8 mouse cellular contexts compared by ENCODE assay signal in the genomic region with DNA sequence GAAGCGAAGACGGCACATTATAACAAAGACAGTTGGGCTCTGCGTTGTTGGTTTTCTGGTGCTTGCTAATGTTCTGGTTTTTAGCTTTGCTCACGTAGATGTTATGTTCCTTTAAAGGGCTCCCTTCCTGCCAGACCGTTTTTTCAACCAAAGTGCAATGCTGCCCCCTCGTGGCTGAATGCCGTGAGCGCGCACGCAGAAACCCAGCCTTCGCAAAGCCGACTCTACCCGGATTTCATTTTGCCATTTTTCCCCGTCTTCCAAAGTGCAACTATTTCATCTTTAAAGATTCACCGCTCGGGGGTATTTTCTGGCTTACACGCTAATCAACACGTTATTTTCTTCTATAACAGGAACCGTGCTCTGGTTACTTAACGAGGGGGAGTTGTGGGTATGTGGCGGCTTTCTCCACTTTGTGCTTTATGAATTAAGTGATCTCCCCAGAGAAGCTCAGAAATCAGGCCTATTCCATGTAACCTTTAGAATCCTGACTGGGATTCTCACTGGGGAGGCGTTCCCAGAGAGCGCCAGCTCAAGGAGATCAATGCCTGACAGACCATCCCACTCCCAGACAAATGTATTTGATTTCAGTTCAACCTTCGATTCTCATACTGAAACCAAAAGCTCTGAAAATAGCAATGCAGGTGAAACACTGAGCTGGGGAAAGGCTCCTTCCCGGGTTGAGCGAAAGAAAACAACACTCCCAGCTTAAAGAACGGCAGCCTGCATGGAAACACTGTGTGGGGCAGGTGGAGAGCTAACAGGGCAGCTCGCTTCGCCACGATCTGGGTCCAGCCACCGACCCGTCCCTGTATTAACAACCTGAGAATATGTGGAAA.
DNase-seq lines count a peak whose midpoint lies in the region; TF ChIP-seq lines count a peak whose summit lies in the region.

No protein-coding gene starts in this region.

- peak overlapping the region; percentile 83 for H3K27ac ChIP-seq in left cerebral cortex, adult 2 months
- H3K27ac ChIP-seq in macrophage: no peak overlapping the region

- peak overlapping the region; percentile 39 for H3K4me3 ChIP-seq in left cerebral cortex, adult 2 months
- peak overlapping the region; percentile 16 for H3K4me3 ChIP-seq in macrophage (ENCODE audit: inconsistent target)

- WGBS in macrophage (ENCODE audit: missing documents): 9% methylated on average over 32 of the region's 32 CpGs

- peak; percentile 97 for TF ChIP-seq CTCF in left cerebral cortex, adult 2 months (IDR thresholded peaks at IDR 0.05)

- peak; percentile 76 for DNase-seq in ZHBTc4 (ENCODE audit: low read depth, low spot score)
- DNase-seq in cerebellum, postnatal 4 days (ENCODE audit: low spot score in 2 of 2): peak; percentile 98 to 99
- peak; percentile 95 for DNase-seq in gastrocnemius, postnatal 10 days
- peak; percentile 76 for DNase-seq in hindlimb bud, embryonic 11.5 days (ENCODE audit: extremely low spot score, low read depth, low spot score)
- DNase-seq in left cerebral cortex, adult 2 months (ENCODE audit: extremely low spot score in 1 of 2, low spot score in 2 of 2): peak; percentile 92 to 99
- peak; percentile 75 for DNase-seq in retina, postnatal 7 days (ENCODE audit: low read depth, low spot score)
- DNase-seq in urinary bladder, adult 18-20 months (ENCODE audit: low spot score in 2 of 2): peak; percentile 84 to 94

- intact Hi-C loops in left cerebral cortex, adult 2 months (cut with DNase I): loop anchor here (1.0 to 10.0 kb wide), 8 partner anchors 216 to 1814 kb away; a partner anchor contains a TSS

- no peaks in the 10 kb centered on the region for H3K79me2 ChIP-seq in macrophage (ENCODE audit: inconsistent target)

- H3K36me3 ChIP-seq in macrophage (ENCODE audit: inconsistent target): no peaks in the 10 kb centered on the region
